7 mouse cellular contexts compared by ENCODE assay signal in genomic region chr3:90221123-90221522, GRCm38 (mm10). TPM values are rescaled to one million over a fixed set of nuclear protein-coding genes. Genes with fewer than 3 reads are reported as not detected.
DNase-seq lines count a peak whose midpoint lies in the region; ATAC-seq lines count a peak whose summit lies in the region.

No protein-coding gene starts in this region.

- peaks cover 35% of the 10 kb centered on the region for H3K36me3 ChIP-seq in megakaryocyte, embryonic 14.5 days (replicated peaks; ENCODE audit: low read length)
- H3K36me3 ChIP-seq in forebrain, embryonic 16.5 days (ENCODE audit: control insufficient read depth, insufficient read depth): no peaks in the 10 kb centered on the region
- H3K36me3 ChIP-seq in liver, embryonic 12.5 days: peaks cover 15% of the 10 kb centered on the region
- H3K36me3 ChIP-seq in stomach, embryonic 16.5 days (ENCODE audit: control insufficient read depth, insufficient read depth, low read length): peaks cover 5% of the 10 kb centered on the region; the same call in 1 of the 2 replicates

- WGBS in forebrain, embryonic 16.5 days: 29% methylated on average over 5 of the region's 5 CpGs
- WGBS in liver, embryonic 12.5 days (ENCODE audit: insufficient replicate concordance): 9% methylated on average over 5 of the region's 5 CpGs
- 14% methylated on average over 5 of the region's 5 CpGs for WGBS in stomach, embryonic 16.5 days

- DNase-seq in cerebellum, postnatal 36 days: no peak
- DNase-seq in c-Kit-positive CD71-positive TER-119-positive erythroid progenitor cells, embryonic 14.5 days (ENCODE audit: low spot score): no peak

- ATAC-seq in megakaryocyte, adult 5-6 weeks (ENCODE audit: poor library complexity, severe bottlenecking): no peak
- ATAC-seq in forebrain, embryonic 16.5 days: no peak
- ATAC-seq in liver, embryonic 12.5 days: no peak
- ATAC-seq in stomach, embryonic 16.5 days (ENCODE audit: insufficient read depth, low FRiP score): no peak

- H3K9me3 ChIP-seq in megakaryocyte, embryonic 14.5 days: no peaks in the 10 kb centered on the region
- H3K9me3 ChIP-seq in forebrain, embryonic 16.5 days (ENCODE audit: control insufficient read depth, low read length): no peaks in the 10 kb centered on the region
- H3K9me3 ChIP-seq in liver, embryonic 12.5 days (replicated peaks): no peaks in the 10 kb centered on the region
- no peaks in the 10 kb centered on the region for H3K9me3 ChIP-seq in stomach, embryonic 16.5 days (replicated peaks; ENCODE audit: control insufficient read depth, low read length)

- peak overlapping the region; percentile 93 for H3K4me3 ChIP-seq in megakaryocyte, embryonic 14.5 days (replicated peaks)
- peak overlapping the region; percentile 45 for H3K4me3 ChIP-seq in forebrain, embryonic 16.5 days (replicated peaks; ENCODE audit: low read length)
- H3K4me3 ChIP-seq in liver, embryonic 12.5 days: peak overlapping the region; percentile 58
- peak overlapping the region; percentile 62 for H3K4me3 ChIP-seq in stomach, embryonic 16.5 days (replicated peaks; ENCODE audit: low read length)

- H3K9ac ChIP-seq in forebrain, embryonic 16.5 days (replicated peaks; ENCODE audit: low read depth, low read length): peak overlapping the region; percentile 61
- peak overlapping the region; percentile 68 for H3K9ac ChIP-seq in liver, embryonic 12.5 days
- H3K9ac ChIP-seq in stomach, embryonic 16.5 days (ENCODE audit: low read length): peak overlapping the region; percentile 79

- H3K27ac ChIP-seq in forebrain, embryonic 16.5 days (ENCODE audit: low read length): no peak overlapping the region
- peak overlapping the region; percentile 33; the same call in 1 of the 2 replicates for H3K27ac ChIP-seq in liver, embryonic 12.5 days
- H3K27ac ChIP-seq in stomach, embryonic 16.5 days (ENCODE audit: low read length): peak overlapping the region; percentile 92

- peaks cover 60% of the 10 kb centered on the region for H3K4me1 ChIP-seq in megakaryocyte, embryonic 14.5 days
- peaks cover 11% of the 10 kb centered on the region for H3K4me1 ChIP-seq in forebrain, embryonic 16.5 days (replicated peaks; ENCODE audit: control insufficient read depth, insufficient read depth, low read length)
- peaks cover 37% of the 10 kb centered on the region for H3K4me1 ChIP-seq in liver, embryonic 12.5 days
- peaks cover 13% of the 10 kb centered on the region for H3K4me1 ChIP-seq in stomach, embryonic 16.5 days (ENCODE audit: control insufficient read depth, insufficient read depth, low read length)

- H3K27me3 ChIP-seq in megakaryocyte, embryonic 14.5 days (replicated peaks): no peaks in the 10 kb centered on the region
- H3K27me3 ChIP-seq in forebrain, embryonic 16.5 days (replicated peaks; ENCODE audit: control insufficient read depth, insufficient read depth, low read length): no peaks in the 10 kb centered on the region
- 0 out of 2 replicates have a peak, but pooled peaks cover 14% of the 10 kb centered on the region for H3K27me3 ChIP-seq in liver, embryonic 12.5 days (replicated peaks)
- H3K27me3 ChIP-seq in stomach, embryonic 16.5 days (ENCODE audit: control insufficient read depth, insufficient read depth, low read length): no peaks in the 10 kb centered on the region

- peak overlapping the region; percentile 81 for H3K4me2 ChIP-seq in forebrain, embryonic 16.5 days (ENCODE audit: low read length)
- peak overlapping the region; percentile 80 for H3K4me2 ChIP-seq in liver, embryonic 12.5 days
- H3K4me2 ChIP-seq in stomach, embryonic 16.5 days (ENCODE audit: low read depth, low read length): peak overlapping the region; percentile 72

RNA-seq across cellular contexts. Expression of gene Rab13, which starts 7.6 kb away (rescaled TPM):
- polyA plus RNA-seq in megakaryocyte, embryonic 14.5 days (2012; ENCODE audit: insufficient read depth, low replicate concordance): 7.1 and 45.9 TPM in 2 replicates
- 0.47 and 0.78 TPM in 2 replicates for total RNA-seq in megakaryocyte, adult 5-6 weeks (2015)
- 2.3 and 2.6 TPM in 2 replicates for total RNA-seq in megakaryocyte, adult 5-6 weeks (2017)
- polyA plus RNA-seq in forebrain, embryonic 16.5 days (2015; fragmentation: Nextera tagmentation; extraction: Ambion mirVana): 21.7 and 22.2 TPM in 2 replicates
- 8.3 and 8.6 TPM in 2 replicates for polyA plus RNA-seq in liver, embryonic 12.5 days (2016; fragmentation: Nextera tagmentation; extraction: Ambion mirVana)
- polyA plus RNA-seq in stomach, embryonic 16.5 days (2015; fragmentation: Nextera tagmentation; extraction: Ambion mirVana): 30.5 and 33.1 TPM in 2 replicates

RNA-seq across cellular contexts. Expression of gene Rps27, which starts 7.7 kb away (rescaled TPM):
- 120 and 279 TPM in 2 replicates for polyA plus RNA-seq in megakaryocyte, embryonic 14.5 days (2012; ENCODE audit: insufficient read depth, low replicate concordance)
- 2,783 and 3,111 TPM in 2 replicates for total RNA-seq in megakaryocyte, adult 5-6 weeks (2015)
- total RNA-seq in megakaryocyte, adult 5-6 weeks (2017): 4,808 and 5,330 TPM in 2 replicates
- 790 and 871 TPM in 2 replicates for polyA plus RNA-seq in forebrain, embryonic 16.5 days (2015; fragmentation: Nextera tagmentation; extraction: Ambion mirVana)
- 777 and 835 TPM in 2 replicates for polyA plus RNA-seq in liver, embryonic 12.5 days (2016; fragmentation: Nextera tagmentation; extraction: Ambion mirVana)
- 1,106 and 1,465 TPM in 2 replicates for polyA plus RNA-seq in stomach, embryonic 16.5 days (2015; fragmentation: Nextera tagmentation; extraction: Ambion mirVana)

RNA-seq across cellular contexts. Expression of gene Jtb, which starts 10.3 kb away (rescaled TPM):
- 132 and 150 TPM in 2 replicates for polyA plus RNA-seq in megakaryocyte, embryonic 14.5 days (2012; ENCODE audit: insufficient read depth, low replicate concordance)
- total RNA-seq in megakaryocyte, adult 5-6 weeks (2015): 81.2 and 84.5 TPM in 2 replicates
- 32.8 and 37.5 TPM in 2 replicates for total RNA-seq in megakaryocyte, adult 5-6 weeks (2017)
- polyA plus RNA-seq in forebrain, embryonic 16.5 days (2015; fragmentation: Nextera tagmentation; extraction: Ambion mirVana): 106 and 114 TPM in 2 replicates
- 64.9 and 66.4 TPM in 2 replicates for polyA plus RNA-seq in liver, embryonic 12.5 days (2016; fragmentation: Nextera tagmentation; extraction: Ambion mirVana)
- 92.3 and 104 TPM in 2 replicates for polyA plus RNA-seq in stomach, embryonic 16.5 days (2015; fragmentation: Nextera tagmentation; extraction: Ambion mirVana)

RNA-seq across cellular contexts. Expression of gene Creb3l4, which starts 22.2 kb away (rescaled TPM):
- polyA plus RNA-seq in megakaryocyte, embryonic 14.5 days (2012; ENCODE audit: insufficient read depth, low replicate concordance): 0.07 TPM in 1 of 2 replicates, not detected in the other
- 0.67 TPM in 1 of 2 replicates, not detected in the other for total RNA-seq in megakaryocyte, adult 5-6 weeks (2015)
- total RNA-seq in megakaryocyte, adult 5-6 weeks (2017): 0.37 TPM in 1 of 2 replicates, not detected in the other
- 2.7 and 3.3 TPM in 2 replicates for polyA plus RNA-seq in forebrain, embryonic 16.5 days (2015; fragmentation: Nextera tagmentation; extraction: Ambion mirVana)
- 0.56 and 0.66 TPM in 2 replicates for polyA plus RNA-seq in liver, embryonic 12.5 days (2016; fragmentation: Nextera tagmentation; extraction: Ambion mirVana)
- 28.9 and 34.4 TPM in 2 replicates for polyA plus RNA-seq in stomach, embryonic 16.5 days (2015; fragmentation: Nextera tagmentation; extraction: Ambion mirVana)

RNA-seq across cellular contexts. Expression of gene Slc39a1, which starts 26.8 kb away (rescaled TPM):
- polyA plus RNA-seq in megakaryocyte, embryonic 14.5 days (2012; ENCODE audit: insufficient read depth, low replicate concordance): 14.4 and 22.8 TPM in 2 replicates
- 20.9 and 23.7 TPM in 2 replicates for total RNA-seq in megakaryocyte, adult 5-6 weeks (2015)
- 38.3 and 44.1 TPM in 2 replicates for total RNA-seq in megakaryocyte, adult 5-6 weeks (2017)
- 42.5 and 43.1 TPM in 2 replicates for polyA plus RNA-seq in forebrain, embryonic 16.5 days (2015; fragmentation: Nextera tagmentation; extraction: Ambion mirVana)
- polyA plus RNA-seq in liver, embryonic 12.5 days (2016; fragmentation: Nextera tagmentation; extraction: Ambion mirVana): 30.7 and 33.1 TPM in 2 replicates
- polyA plus RNA-seq in stomach, embryonic 16.5 days (2015; fragmentation: Nextera tagmentation; extraction: Ambion mirVana): 101 and 122 TPM in 2 replicates
